Mouse (Mus musculus) MEL (cell line): Measurements from ENCODE around the gene Nap1l4. TPM values are rescaled to one million over a fixed set of nuclear protein-coding genes. Genes with fewer than 3 reads are reported as not detected.

Experiments used
- DNase-seq: peaks from one replicate; pipeline ENCODE4 v3.0.0; 2011; ENCODE audit warnings: low read depth, low spot score
- H3K27ac ChIP-seq: 2 replicates; pipeline ENCODE4 v1.5.1; 2012; ENCODE audit warnings: low read depth, mild to moderate bottlenecking, control low read depth, low read length, moderate library complexity; ENCODE audit not compliant: control insufficient read depth
- H3K27me3 ChIP-seq, 2 experiments: fragments of 150-350 bp in 1 of 2; sonication (generic) in 1 of 2; 2 replicates each; pipeline ENCODE4 v1.6.1; 2012; ENCODE audit warnings: low read length in 2 of 2, mild to moderate bottlenecking in 2 of 2, improper control_type of control experiment in 1 of 2, moderate library complexity in 1 of 2; ENCODE audit not compliant: insufficient read depth in 2 of 2, control insufficient read depth in 1 of 2
- H3K36me3 ChIP-seq, 2 experiments: 2 replicates each; pipeline ENCODE4 v1.6.1; 2012 to 2014; ENCODE audit warnings: low read length in 2 of 2, improper control_type of control experiment in 1 of 2, inconsistent platforms in 1 of 2, mild to moderate bottlenecking in 1 of 2; ENCODE audit not compliant: insufficient read depth in 2 of 2, control insufficient read depth in 1 of 2
- H3K4me1 ChIP-seq, 2 experiments: fragments of 150-350 bp in 1 of 2; sonication (generic) in 1 of 2; 2 replicates each; pipeline ENCODE4 v1.6.1; 2012; ENCODE audit warnings: low read length in 2 of 2, improper control_type of control experiment in 1 of 2, mild to moderate bottlenecking in 1 of 2; ENCODE audit not compliant: insufficient read depth in 2 of 2, control insufficient read depth in 1 of 2
- H3K4me3 ChIP-seq, 2 experiments: fragments of 150-350 bp in 1 of 2; sonication (generic) in 1 of 2; 2 replicates each; pipeline ENCODE4 v1.5.1; 2012; ENCODE audit warnings: low read depth in 2 of 2, low read length in 2 of 2, mild to moderate bottlenecking in 2 of 2, moderate library complexity in 2 of 2, control low read depth in 1 of 2, improper control_type of control experiment in 1 of 2; ENCODE audit not compliant: control insufficient read depth in 1 of 2, insufficient read depth in 1 of 2
- H3K79me2 ChIP-seq: 2 replicates; pipeline ENCODE4 v1.6.1; 2012; ENCODE audit warnings: mild to moderate bottlenecking, low read length, moderate library complexity; ENCODE audit not compliant: control insufficient read depth, poor library complexity, insufficient read depth
- H3K9ac ChIP-seq: 2 replicates; pipeline ENCODE4 v1.6.1; 2012; ENCODE audit warnings: low read depth, mild to moderate bottlenecking, control low read depth, low read length, moderate library complexity; ENCODE audit not compliant: control insufficient read depth, poor library complexity, severe bottlenecking
- H3K9me3 ChIP-seq: fragments of 150-350 bp; sonication (generic); replicated peaks from 2 replicates; pipeline ENCODE4 v1.6.1; 2012; ENCODE audit warnings: mild to moderate bottlenecking, low read length, improper control_type of control experiment, moderate library complexity; ENCODE audit not compliant: insufficient read depth
- BHLHE40 ChIP-seq: IDR thresholded peaks from 2 replicates; pipeline ENCODE4 v1.6.1; 2012; ENCODE audit warnings: low read depth, mild to moderate bottlenecking, inconsistent platforms, low read length, improper control_type of control experiment, borderline replicate concordance
- CTCF ChIP-seq, 3 experiments: IDR thresholded peaks in 2 of 3; conservative IDR thresholded peaks in 1 of 3; 2 replicates each; pipeline ENCODE4 v1.5.1; 2011 to 2012; ENCODE audit warnings: low read length in 3 of 3, low read depth in 2 of 3, mild to moderate bottlenecking in 2 of 3, improper control_type of control experiment in 1 of 3, inconsistent platforms in 1 of 3, mixed read lengths in 1 of 3, moderate library complexity in 1 of 3; ENCODE audit not compliant: control insufficient read depth in 1 of 3, insufficient read depth in 1 of 3, poor library complexity in 1 of 3, severe bottlenecking in 1 of 3
- ELF1 ChIP-seq: IDR thresholded peaks from 2 replicates; pipeline ENCODE4 v1.6.1; 2014; ENCODE audit warnings: low read depth, mild to moderate bottlenecking, inconsistent platforms, low read length, improper control_type of control experiment, moderate library complexity
- GABPA ChIP-seq: IDR thresholded peaks from 2 replicates; pipeline ENCODE4 v1.6.1; 2012; ENCODE audit warnings: low read depth, mild to moderate bottlenecking, inconsistent platforms, low read length, improper control_type of control experiment, moderate library complexity
- JUND ChIP-seq: IDR thresholded peaks from 2 replicates; pipeline ENCODE4 v1.6.1; 2011; ENCODE audit warnings: low read depth, mild to moderate bottlenecking, improper control_type of control experiment, low read length
- KAT2A ChIP-seq: conservative IDR thresholded peaks from 2 replicates; pipeline ENCODE4 v1.6.1; 2012; ENCODE audit warnings: low read depth, low read length, improper control_type of control experiment, inconsistent platforms
- MAX ChIP-seq: IDR thresholded peaks from 2 replicates; pipeline ENCODE4 v1.6.1; 2011; ENCODE audit warnings: low read length, improper control_type of control experiment
- MXI1 ChIP-seq: IDR thresholded peaks from 2 replicates; pipeline ENCODE4 v1.6.1; 2011; ENCODE audit warnings: mild to moderate bottlenecking, low read depth, low read length, improper control_type of control experiment
- MYC ChIP-seq: IDR thresholded peaks from 2 replicates; pipeline ENCODE4 v1.6.1; 2011; ENCODE audit warnings: low read depth, mild to moderate bottlenecking, low read length, improper control_type of control experiment, moderate library complexity
- NELFE ChIP-seq: IDR thresholded peaks from 2 replicates; pipeline ENCODE4 v1.6.1; 2011; ENCODE audit warnings: low read depth, low read length, improper control_type of control experiment
- POLR2AphosphoS2 ChIP-seq: IDR thresholded peaks from 2 replicates; pipeline ENCODE4 v1.6.1; 2011; ENCODE audit warnings: low read length, improper control_type of control experiment
- RAD21 ChIP-seq: IDR thresholded peaks from 2 replicates; pipeline ENCODE4 v1.6.1; 2011; ENCODE audit warnings: mild to moderate bottlenecking, low read depth, low read length, improper control_type of control experiment
- TBP ChIP-seq: IDR thresholded peaks from 2 replicates; pipeline ENCODE4 v1.8.0; 2011; ENCODE audit warnings: low read depth, low read length, improper control_type of control experiment
- UBTF ChIP-seq: IDR thresholded peaks from 2 replicates; pipeline ENCODE4 v1.6.1; 2012; ENCODE audit warnings: low read depth, mild to moderate bottlenecking, inconsistent platforms, low read length, improper control_type of control experiment, moderate library complexity, borderline replicate concordance; ENCODE audit not compliant: insufficient read depth
- USF1 ChIP-seq: IDR thresholded peaks from 2 replicates; pipeline ENCODE4 v1.6.1; 2014; ENCODE audit warnings: low read depth, mild to moderate bottlenecking, inconsistent platforms, low read length, improper control_type of control experiment, moderate library complexity
- USF2 ChIP-seq, 2 experiments: IDR thresholded peaks; 2 replicates each; pipeline ENCODE4 v1.6.1; 2011 to 2012; ENCODE audit warnings: improper control_type of control experiment in 2 of 2, low read length in 2 of 2, borderline replicate concordance in 1 of 2, inconsistent platforms in 1 of 2, low read depth in 1 of 2, mild to moderate bottlenecking in 1 of 2; ENCODE audit not compliant: insufficient read depth in 1 of 2
- ZC3H11A ChIP-seq: IDR thresholded peaks from 2 replicates; pipeline ENCODE4 v1.6.1; 2012; ENCODE audit warnings: low read depth, mild to moderate bottlenecking, inconsistent platforms, low read length, improper control_type of control experiment
- ZMIZ1 ChIP-seq: IDR thresholded peaks from 2 replicates; pipeline ENCODE4 v1.6.1; 2012; ENCODE audit warnings: low read depth, mild to moderate bottlenecking, inconsistent platforms, low read length, improper control_type of control experiment, moderate library complexity
- polyA plus RNA-seq, 2 experiments: library from polyadenylated mRNA; stranded (reverse) in 1 of 2; unstranded in 1 of 2; fragments of >175 nt in 1 of 2; fragments of >200 nt in 1 of 2; gene quantifications; 2 replicates each; pipeline versions ENCODE4 v1.2.1 to v1.2.4; 2012; ENCODE audit warnings: low replicate concordance in 2 of 2, low read depth in 1 of 2; ENCODE audit not compliant: insufficient read length in 2 of 2, insufficient read depth in 1 of 2, missing spikeins in 1 of 2
- total RNA-seq: library from RNA; depleted of rRNA; stranded (reverse); fragments of 300-350 nt; gene quantifications from 2 replicates; pipeline ENCODE4 v1.2.3, GENCODE M21; 2012

Nap1l4 gene
- total and polyA plus RNA-seq, 3 experiments, result 165 to 186 TPM; not detected in 1

DNA sequence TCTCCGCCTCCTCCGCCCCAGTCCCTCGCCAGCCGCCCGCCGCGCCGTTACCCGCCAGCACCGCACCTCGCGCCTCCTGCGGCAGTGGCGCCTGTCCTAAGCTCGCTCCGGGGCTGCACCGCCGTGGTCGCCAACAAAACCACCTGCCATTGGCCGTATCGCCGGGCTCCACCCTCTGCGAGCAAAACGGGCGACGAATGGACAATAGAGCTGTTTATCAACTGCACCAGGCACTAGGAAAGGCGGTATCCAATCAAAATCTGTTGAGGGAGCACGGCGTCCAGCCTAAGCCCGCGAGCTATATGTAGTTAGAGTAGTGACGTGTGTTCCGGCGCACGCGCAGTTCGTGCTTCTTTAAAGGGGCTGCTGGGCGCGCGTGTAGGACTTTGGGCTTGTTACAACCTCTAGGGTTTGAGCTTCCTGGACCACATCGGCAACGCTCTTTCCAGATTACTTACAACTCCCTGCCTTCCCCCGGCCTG, at the start of gene Nap1l4 (continued):
- TF ChIP-seq ZMIZ1, result 0 out of 2 replicates have a peak, but pooled peaks have one; percentile 57
- no peak for TF ChIP-seq RAD21

DNA sequence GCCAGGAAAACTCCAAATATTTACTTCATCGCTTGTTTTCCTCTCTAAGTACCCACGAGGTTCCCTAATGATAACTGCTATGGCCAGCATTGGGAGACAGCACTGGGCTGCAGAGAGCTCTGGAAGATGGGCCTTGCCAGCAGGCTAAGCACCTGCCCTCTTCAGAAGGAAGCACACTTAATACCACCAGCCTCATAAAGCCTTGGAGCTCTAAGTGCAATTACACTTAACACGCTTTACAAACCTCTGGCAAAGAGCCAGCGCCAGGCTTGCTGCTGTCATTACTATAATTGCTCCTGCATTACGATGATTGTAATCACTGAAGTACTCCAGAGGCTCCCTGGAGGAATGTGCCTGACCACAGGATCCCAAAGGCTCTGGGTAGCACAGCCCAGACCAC, 46.0 kb upstream of the Nap1l4 start:
- Histone ChIP-seq H3K79me2 (peaks cover 39% of the 10 kb centered on the region), H3K9me3 (no peaks in the 10 kb centered on the region), H3K4me1 (peaks cover 0 to 11% of the 10 kb centered on the region in 2 experiments; a peak in 3 of 4 replicates), H3K27ac (no peak overlapping the region), H3K27me3 (no peaks in the 10 kb centered on the region), H3K4me3 (no peak overlapping the region), H3K9ac (no peak overlapping the region), H3K36me3 (peaks cover 7 to 14% of the 10 kb centered on the region in 2 experiments)
- TF ChIP-seq JUND (no peak), BHLHE40 (no peak), USF2 (IDR thresholded peaks at IDR 0.05; ENCODE audit: borderline replicate concordance in 1 of 2, insufficient read depth in 1 of 2, low read depth in 1 of 2, low read length in 2 of 2) (no peak), ZC3H11A (no peak), MAX (no peak), MYC (no peak), ZMIZ1 (no peak), RAD21 (no peak), ELF1 (no peak), CTCF (IDR thresholded peaks at IDR 0.05 in 2 of 3, conservative IDR thresholded peaks at IDR 0.05 in 1 of 3; ENCODE audit: control insufficient read depth in 1 of 3, insufficient read depth in 1 of 3, low read depth in 2 of 3, low read length in 3 of 3, poor library complexity in 1 of 3, severe bottlenecking in 1 of 3) (no peak), USF1 (no peak), UBTF (no peak), NELFE (no peak), TBP (no peak)
- no peak for DNase-seq

DNA sequence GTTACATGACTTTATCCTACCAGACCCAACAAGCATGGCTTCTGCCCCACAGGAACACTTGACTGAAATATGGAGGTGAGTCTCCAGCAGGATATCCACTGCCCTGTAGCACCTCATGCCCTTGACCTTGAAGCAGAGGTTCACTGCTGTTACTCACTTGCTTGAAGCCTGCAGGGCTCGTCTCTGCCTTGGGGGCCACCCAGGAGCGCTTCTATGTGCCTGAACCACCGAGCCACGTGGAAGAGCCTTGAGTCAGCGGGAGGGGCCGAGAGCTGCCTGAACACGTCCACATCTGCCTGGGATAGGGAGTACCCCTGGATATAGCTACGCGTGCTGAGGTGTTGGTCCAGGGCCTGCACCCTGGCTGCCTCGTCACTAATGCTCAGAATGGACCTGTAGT, 43.3 kb upstream of the Nap1l4 start:
- H3K4me3 ChIP-seq, result no peak overlapping the region
- no peak for TF ChIP-seq GABPA
- no peak for TF ChIP-seq MXI1
- no peak for TF ChIP-seq POLR2AphosphoS2
- TF ChIP-seq KAT2A, result no peak
- no peak for TF ChIP-seq UBTF
- TF ChIP-seq, all 39 proteins: peak for 0
- Histone ChIP-seq H3K27me3 (no peaks in the 10 kb centered on the region), H3K79me2 (peaks cover 16% of the 10 kb centered on the region), H3K36me3 (peaks cover 0 to 3% of the 10 kb centered on the region in 2 experiments; a peak in 1 of 4 replicates), H3K9ac (no peak overlapping the region), H3K9me3 (no peaks in the 10 kb centered on the region), H3K4me1 (no peaks in the 10 kb centered on the region), H3K27ac (no peak overlapping the region)
- DNase-seq, result no peak
